Mouse (Mus musculus) MEL (cell line): Measurements from ENCODE around the gene Pcsk5.

Source experiments
- CHD1 ChIP-seq: IDR thresholded peaks from 2 replicates; pipeline ENCODE4 v1.6.1; 2012; ENCODE audit warnings: low read depth, mild to moderate bottlenecking, inconsistent platforms, low read length, improper control_type of control experiment
- ETS1 ChIP-seq: IDR thresholded peaks from 2 replicates; pipeline ENCODE4 v1.6.1; 2012; ENCODE audit warnings: low read depth, mild to moderate bottlenecking, inconsistent platforms, low read length, improper control_type of control experiment, moderate library complexity
- JUND ChIP-seq: IDR thresholded peaks from 2 replicates; pipeline ENCODE4 v1.6.1; 2011; ENCODE audit warnings: low read depth, mild to moderate bottlenecking, improper control_type of control experiment, low read length
- KAT2A ChIP-seq: conservative IDR thresholded peaks from 2 replicates; pipeline ENCODE4 v1.6.1; 2012; ENCODE audit warnings: low read depth, low read length, improper control_type of control experiment, inconsistent platforms
- MAX ChIP-seq: IDR thresholded peaks from 2 replicates; pipeline ENCODE4 v1.6.1; 2011; ENCODE audit warnings: low read length, improper control_type of control experiment
- MEF2A ChIP-seq: IDR thresholded peaks from 2 replicates; pipeline ENCODE4 v1.6.1; 2014; ENCODE audit warnings: low read depth, mild to moderate bottlenecking, inconsistent platforms, low read length, improper control_type of control experiment; ENCODE audit not compliant: poor library complexity, insufficient replicate concordance, severe bottlenecking; ENCODE audit errors: extremely low read depth
- MYC ChIP-seq: IDR thresholded peaks from 2 replicates; pipeline ENCODE4 v1.6.1; 2011; ENCODE audit warnings: low read depth, mild to moderate bottlenecking, low read length, improper control_type of control experiment, moderate library complexity
- NELFE ChIP-seq: IDR thresholded peaks from 2 replicates; pipeline ENCODE4 v1.6.1; 2011; ENCODE audit warnings: low read depth, low read length, improper control_type of control experiment
- NRF1 ChIP-seq: IDR thresholded peaks from 2 replicates; pipeline ENCODE4 v1.6.1; 2014; ENCODE audit warnings: low read depth, mild to moderate bottlenecking, inconsistent platforms, low read length, improper control_type of control experiment, moderate library complexity; ENCODE audit not compliant: poor library complexity, insufficient read depth, severe bottlenecking
- POLR2A ChIP-seq, 2 experiments: IDR thresholded peaks; 2 replicates each; pipeline ENCODE4 v1.6.1; 2011 to 2012; ENCODE audit warnings: low read length in 2 of 2, mild to moderate bottlenecking in 2 of 2, control low read depth in 1 of 2, improper control_type of control experiment in 1 of 2, low read depth in 1 of 2, moderate library complexity in 1 of 2; ENCODE audit not compliant: control insufficient read depth in 1 of 2, insufficient read depth in 1 of 2, poor library complexity in 1 of 2
- SMC3 ChIP-seq: IDR thresholded peaks from 2 replicates; pipeline ENCODE4 v1.6.1; 2011; ENCODE audit warnings: low read depth, low read length, improper control_type of control experiment

- TF ChIP-seq KAT2A (no peak), MYC (no peak), ETS1 (no peak), MEF2A (no peak), SMC3 (no peak), POLR2A (IDR thresholded peaks at IDR 0.05; ENCODE audit: control insufficient read depth in 1 of 2, insufficient read depth in 1 of 2, low read depth in 1 of 2, low read length in 2 of 2, poor library complexity in 1 of 2) (no peak), MAX (no peak), NRF1 (no peak), CHD1 (no peak), NELFE (no peak), JUND (no peak)
These were observed 54.2 kb downstream of the Pcsk5 start for GRCm38 (mm10) chr19:17783231-17783630.
